Mouse (Mus musculus): ENCODE measurements around the gene Slc22a23.

Slc22a23 gene

GRCm38 (mm10) chr13:34235056-34235455 is 109.9 kb downstream of the Slc22a23 start:
- DNase-seq (ENCODE audit: low read depth, low spot score), result no peak

DNA sequence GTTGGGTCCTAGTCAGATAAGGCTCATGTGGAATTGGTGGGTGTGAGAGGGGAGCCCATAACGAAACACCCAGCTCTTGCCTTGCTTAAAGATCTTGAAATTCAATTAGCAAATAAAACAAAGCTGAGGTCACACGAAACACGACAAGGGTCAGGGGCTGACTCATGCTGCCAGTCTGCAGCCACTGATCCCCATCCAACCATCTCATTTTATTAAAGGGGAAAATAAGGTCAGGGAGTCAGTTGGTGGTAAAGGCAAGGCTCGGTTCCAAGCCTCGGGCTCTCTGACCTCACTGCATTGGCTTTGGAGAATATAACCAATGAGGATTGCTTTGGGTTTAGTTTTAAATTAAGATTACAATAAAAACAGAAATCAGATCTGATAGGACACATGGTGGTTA is 110.5 kb downstream of the Slc22a23 start:
- DNase-seq (ENCODE audit: low read depth, low spot score), result no peak

GRCm38 (mm10) chr13:34232992-34233391 is 112.0 kb downstream of the Slc22a23 start:
- no peak for DNase-seq (ENCODE audit: low read depth, low spot score)

GRCm38 (mm10) chr13:34228905-34229304 is 116.1 kb downstream of the Slc22a23 start:
- DNase-seq (ENCODE audit: low read depth, low spot score), result no peak

DNA sequence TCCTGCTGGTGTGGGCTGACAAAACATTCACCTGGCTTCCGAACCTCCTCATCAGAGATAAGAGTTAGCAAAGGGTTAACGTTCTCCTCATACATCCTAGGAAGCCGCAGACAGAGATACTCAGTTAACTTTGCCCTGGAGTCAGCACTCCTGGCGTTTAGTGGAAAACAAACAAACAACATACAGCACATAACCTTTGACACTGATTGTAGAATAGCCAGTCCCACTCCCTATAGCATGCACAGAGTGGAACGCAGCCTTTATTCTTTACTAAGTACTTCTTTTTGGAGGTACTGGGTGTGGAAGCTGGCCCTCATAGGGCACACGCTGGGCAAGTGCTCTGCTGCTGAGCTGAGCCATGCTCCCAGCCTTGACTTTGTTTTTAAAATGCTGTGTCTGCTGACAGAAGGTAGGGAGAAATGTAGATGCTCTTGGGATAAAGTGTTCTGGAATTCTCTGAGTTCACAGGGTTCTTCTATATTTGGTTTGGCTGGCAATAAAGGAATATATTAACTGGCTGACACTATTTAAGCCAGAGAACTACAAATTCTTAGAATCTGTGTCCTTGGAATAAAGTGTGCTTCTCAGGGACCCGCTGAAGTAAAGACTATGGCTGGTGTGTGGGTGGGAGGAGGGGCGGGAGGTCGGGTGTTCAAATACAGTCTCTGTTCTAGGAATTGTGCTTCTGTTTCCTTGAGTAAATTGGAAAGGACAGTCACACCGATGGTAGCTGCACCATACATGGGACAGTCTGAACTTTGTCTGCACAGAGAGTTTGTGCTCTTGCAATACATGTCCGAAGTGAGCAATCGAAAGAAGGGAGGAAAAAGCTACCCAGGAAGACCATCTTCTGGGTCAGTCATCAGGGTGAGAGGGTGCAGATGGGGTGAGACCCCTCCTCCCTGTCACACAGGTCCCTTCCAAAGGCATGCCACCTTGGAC is 117.0 kb downstream of the Slc22a23 start:
- DNase-seq (ENCODE audit: low read depth, low spot score), result no peak

- DNase-seq (ENCODE audit: low read depth, low spot score), result no peak
These were observed 118.0 kb downstream of the Slc22a23 start for GRCm38 (mm10) chr13:34226940-34227339.

DNA sequence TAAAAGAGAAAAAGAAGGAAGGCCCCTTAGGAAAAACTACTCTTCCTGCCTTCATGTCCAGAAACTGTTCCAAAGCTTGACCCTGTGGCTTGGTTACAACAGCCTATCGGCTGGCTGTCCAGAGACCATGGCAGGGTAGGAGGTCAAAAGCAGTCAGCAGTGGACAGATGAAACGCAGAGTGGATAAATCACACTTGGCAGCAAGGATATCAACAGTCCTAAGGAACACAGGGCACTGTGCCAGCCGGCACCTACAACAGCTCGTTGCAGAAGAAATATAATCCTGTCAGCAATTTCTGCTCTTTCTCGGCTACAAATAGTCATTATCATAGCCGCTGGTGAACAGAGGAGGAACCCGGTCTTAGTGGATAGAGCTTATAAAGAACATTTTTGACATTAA is 122.0 kb downstream of the Slc22a23 start:
- no peak for DNase-seq (ENCODE audit: low read depth, low spot score)

- no peak for DNase-seq (ENCODE audit: low read depth, low spot score)
These were observed 125.3 kb downstream of the Slc22a23 start for GRCm38 (mm10) chr13:34219728-34220127.

DNA sequence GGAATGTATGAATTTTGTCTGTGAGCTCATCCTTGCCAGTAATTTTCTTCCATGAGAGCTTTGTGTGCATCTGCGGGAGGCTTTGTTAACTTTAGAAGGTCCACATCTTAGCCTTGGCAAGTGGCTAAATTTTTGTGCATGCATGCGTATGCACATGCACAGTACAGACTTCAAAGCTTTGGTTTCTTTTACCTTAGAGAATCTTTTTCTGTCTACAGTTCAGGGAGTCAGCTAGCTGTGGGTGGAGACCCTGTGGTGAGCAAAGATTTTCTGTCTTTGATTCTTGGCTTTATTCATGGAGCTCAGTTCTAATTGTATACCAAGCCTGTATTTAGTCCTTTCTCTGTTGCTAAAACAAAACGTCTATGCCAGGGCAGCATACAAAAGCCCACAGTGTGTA is 126.2 kb downstream of the Slc22a23 start:
- DNase-seq (ENCODE audit: low read depth, low spot score), result no peak

DNA sequence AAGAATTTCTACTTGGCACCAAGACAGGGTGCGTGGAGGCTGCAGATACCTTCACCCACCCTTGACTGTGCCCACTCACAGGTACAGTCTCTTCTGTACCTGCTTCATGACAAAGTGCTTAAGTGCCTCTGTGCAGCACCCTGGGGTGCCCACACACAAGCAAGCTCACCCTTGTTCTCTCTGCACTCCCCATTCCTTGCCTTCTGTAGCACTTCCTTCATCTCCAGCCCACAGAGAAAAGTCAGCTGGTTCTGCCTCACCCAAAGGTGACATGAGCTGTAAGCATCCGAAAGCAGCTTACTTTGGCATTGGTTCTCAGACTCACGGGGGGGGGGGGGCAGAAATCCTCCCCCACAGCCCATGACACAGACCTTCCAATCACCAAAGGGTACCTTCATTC is 130.1 kb downstream of the Slc22a23 start:
- DNase-seq (ENCODE audit: low read depth, low spot score), result no peak

DNA sequence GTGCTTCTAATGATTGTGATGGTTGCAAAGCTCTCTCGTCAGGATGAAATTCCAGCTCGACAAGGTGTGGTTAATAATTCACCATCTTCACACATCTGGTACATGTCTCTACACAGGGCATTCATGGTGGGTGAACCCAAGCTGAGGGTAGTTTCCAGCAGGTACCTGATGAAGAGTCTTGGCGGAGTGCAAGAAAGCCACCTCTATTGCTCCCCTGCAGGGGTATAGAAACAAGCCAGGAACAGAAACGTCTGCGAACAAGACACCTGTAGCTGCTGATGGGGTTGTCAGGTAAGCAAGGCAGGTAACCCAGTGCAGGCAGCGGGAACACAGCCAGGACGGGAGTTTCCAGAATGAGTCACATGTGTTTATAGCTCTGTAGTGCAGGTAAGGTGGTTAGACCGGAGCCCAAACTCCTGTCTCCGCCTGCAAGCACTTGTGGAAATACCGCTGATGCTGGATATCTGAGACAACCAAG is 132.2 kb downstream of the Slc22a23 start:
- DNase-seq (ENCODE audit: low read depth, low spot score), result no peak

- DNase-seq (ENCODE audit: low read depth, low spot score), result no peak
These were observed 133.7 kb downstream of the Slc22a23 start for GRCm38 (mm10) chr13:34211261-34211775.

- no peak for DNase-seq (ENCODE audit: low read depth, low spot score)
These were observed 137.1 kb downstream of the Slc22a23 start for GRCm38 (mm10) chr13:34207714-34208470.

- no peak for DNase-seq (ENCODE audit: low read depth, low spot score)
These were observed 139.8 kb downstream of the Slc22a23 start for GRCm38 (mm10) chr13:34205216-34205615.

DNA sequence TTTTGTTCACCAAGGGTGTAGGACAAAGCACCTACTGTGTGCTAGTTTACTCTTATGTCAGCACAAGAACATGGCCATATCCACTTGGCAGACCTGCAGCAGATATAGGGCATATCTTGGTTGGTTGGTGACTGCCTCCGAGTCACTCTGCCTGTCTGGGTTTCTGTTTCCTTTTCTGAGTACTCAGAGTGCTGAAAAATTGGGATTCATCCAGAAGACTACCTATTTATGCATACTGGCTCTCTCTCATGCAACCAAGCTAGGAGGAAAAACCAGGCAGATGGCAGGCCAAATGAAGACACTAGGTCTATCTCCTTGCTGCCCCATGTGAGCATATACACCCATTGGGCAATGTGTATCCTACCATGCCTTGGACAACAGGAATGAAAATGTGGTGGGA is 149.3 kb downstream of the Slc22a23 start:
- no peak for DNase-seq (ENCODE audit: low read depth, low spot score)

DNA sequence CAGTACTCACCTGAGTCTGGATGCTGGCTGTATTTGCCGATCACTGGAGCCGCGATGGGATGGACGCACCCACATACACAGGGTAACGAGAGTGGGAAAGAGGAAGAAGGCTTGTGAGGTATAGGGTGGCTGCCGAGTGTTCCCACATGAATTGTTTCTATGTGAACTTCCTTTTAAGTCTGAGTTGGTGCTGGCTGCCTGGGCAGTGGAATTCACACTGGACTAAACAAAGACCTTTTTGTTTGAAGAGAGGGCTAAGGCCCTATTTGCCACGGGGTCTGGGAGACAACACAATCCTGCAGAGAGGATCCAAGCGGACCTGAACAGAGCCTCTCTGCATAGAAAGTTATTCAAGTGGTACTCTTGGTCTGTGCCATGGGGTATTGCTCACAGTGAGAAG is 151.6 kb downstream of the Slc22a23 start:
- no peak for DNase-seq (ENCODE audit: low read depth, low spot score)

- no peak for DNase-seq (ENCODE audit: low read depth, low spot score)
These were observed 152.4 kb downstream of the Slc22a23 start for GRCm38 (mm10) chr13:34192414-34193191.

GRCm38 (mm10) chr13:34187571-34187970 is 157.4 kb downstream of the Slc22a23 start:
- peak; percentile 33 for DNase-seq (ENCODE audit: low read depth, low spot score)

DNA sequence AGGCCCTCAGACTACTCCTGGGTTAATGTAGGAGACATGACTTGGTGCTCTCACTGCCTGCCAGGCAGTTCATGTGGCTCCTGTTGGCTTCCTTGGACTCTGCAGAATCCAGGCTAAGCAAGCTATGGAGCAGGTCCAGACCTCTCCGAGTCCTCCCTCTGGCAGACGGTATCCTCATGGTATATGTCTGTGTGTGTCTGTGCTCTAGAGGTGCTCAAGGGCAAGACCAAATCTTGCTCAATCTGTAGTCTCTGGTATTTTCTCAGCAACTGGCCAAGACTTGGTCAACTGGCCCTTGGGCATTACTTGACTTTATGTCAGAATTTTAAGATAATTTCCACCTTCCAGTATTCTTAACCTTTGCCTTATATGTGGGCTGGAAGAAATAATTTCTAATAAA is 159.6 kb downstream of the Slc22a23 start:
- DNase-seq (ENCODE audit: low read depth, low spot score), result no peak

DNA sequence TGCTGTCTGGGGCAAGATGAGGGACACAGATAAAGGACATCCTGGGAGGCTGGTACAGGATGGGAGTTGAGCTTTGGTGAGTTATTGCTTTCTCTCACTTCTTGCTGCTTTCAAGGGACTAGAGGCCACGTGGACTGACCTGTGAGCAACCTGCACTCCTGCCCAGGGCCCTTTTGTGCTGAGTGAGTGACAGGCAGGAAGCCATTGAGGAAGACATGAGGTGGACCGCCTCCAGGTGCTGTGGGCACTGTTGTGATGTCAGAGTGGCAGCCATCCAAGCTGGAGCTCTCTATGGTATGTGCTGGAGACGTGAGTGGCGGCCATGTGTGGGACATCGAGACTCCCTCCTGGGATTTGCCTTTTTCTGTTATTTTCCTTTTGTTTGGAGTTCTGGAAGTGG is 163.4 kb downstream of the Slc22a23 start:
- no peak for DNase-seq (ENCODE audit: low read depth, low spot score)

GRCm38 (mm10) chr13:34174025-34174424 is 171.0 kb downstream of the Slc22a23 start:
- no peak for DNase-seq (ENCODE audit: low read depth, low spot score)
